Mouse (Mus musculus): ENCODE data around the gene Syna.

DNA sequence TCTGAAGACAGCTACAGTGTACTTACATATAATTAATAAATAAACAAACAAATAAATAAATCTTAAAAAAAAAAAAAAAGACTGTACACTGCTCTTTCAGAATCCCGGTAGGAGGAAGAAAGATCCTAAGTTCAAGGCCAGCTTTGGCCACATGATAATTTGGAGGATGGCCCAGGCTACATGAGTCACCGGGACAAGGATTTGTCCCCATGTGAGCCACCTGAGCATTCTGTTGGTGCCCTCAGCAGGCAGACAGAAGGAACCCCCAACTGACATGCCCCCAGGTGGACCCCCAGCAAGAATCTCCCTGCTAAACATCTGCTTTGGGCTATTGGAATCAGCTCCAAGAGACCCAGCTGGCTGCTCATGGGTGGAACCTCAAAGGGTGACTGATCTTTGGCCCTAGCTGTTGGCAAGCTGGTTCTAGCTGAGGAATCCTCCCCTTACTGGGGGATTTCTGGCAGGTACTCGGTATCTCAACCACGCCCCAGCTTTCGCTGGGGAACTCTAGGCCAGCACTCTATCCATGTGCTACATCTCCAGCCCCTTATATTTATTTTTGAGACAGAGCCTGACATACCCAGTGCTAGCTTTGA, 5.9 kb downstream of the Syna start:
- TF ChIP-seq CTCF (IDR thresholded peaks at IDR 0.05; ENCODE audit: low read depth, low read length) (no peak), POLR2A (IDR thresholded peaks at IDR 0.05; ENCODE audit: extremely low read depth, insufficient read depth, low read length) (no peak)

Data from liver, adult 2 months (tissue).